Mouse (Mus musculus): ENCODE results near the gene Shpk.

The Shpk gene

DNA sequence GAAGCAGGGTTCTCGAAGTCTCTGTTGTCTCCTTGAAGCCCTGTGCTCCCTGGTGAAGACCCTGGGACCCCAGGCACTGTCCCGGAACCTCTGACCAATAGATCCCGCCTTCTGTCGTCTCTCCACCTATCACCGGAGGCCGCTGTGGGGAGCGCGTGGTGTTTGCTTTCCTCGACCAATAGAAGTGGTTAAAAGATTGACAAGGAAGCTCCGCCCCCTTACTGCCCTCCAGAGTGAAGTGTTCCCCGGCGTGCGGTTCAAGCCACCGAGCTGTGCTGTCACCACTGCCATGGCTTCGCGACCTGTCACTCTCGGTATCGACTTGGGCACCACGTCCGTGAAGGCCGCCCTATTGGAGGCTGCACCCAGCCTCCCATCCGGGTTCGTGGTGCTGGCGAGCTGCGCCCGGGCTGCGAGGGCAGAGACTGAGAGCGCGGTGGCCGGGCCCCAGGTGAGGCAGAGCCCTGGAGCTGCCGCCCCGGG lies at the start of gene Shpk:
Gene Shpk (plus strand): TSS at position 231 of the 483 bp plus-strand sequence.
- DNase-seq = peak; percentile 94

- DNase-seq = no peak
Observed at GRCm38 (mm10) chr11:73155071-73155470, 44.2 kb upstream of the Shpk start.

DNA sequence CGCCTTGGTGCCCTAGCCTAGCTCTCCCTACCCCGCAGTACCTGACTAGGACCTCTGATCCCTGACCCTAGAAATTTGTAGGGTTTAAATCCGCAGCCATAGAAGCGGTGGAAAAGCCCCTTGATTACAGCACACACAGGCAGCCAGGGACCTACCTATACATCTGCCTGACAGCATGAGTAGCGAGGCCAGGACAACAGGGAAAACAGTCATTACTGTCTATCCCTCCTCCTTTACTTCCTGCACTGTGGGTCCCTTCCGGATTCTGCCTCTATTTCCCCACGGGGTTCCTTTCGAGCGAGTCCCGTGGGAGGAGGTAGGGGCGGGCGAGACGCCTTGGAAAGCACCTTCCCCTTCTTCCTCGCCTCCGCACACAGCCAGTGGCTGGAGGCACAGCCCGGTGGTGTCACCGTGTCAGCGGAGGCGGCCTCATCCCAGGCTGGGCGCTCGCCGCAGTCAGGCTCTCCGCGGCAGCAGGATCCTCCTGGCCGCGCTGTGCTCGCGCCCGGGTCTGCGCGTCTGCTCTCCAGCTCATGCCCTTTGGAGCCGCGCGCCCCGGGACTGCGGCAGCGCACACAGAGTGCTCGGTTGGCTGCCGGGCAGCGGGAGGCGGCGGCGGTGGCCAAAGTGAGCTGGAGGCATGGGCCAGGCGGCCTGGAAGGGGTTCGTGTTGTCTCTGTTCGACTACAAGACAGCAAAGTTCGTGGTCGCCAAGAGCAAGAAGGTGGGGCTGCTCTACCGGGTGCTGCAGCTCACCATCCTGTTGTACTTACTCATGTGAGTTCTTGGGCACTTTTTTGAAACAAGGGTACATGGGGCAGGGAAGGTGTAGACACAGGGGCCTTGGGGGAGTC lies 39.1 kb upstream of the Shpk start, which contains the start of gene P2rx5:
Gene P2rx5 (plus strand): TSS at position 465 of the 854 bp plus-strand sequence.
- DNase-seq = peak; percentile 23

GRCm38 (mm10) chr11:73160811-73161200 lies 38.5 kb upstream of the Shpk start:
- no peak for DNase-seq

DNA sequence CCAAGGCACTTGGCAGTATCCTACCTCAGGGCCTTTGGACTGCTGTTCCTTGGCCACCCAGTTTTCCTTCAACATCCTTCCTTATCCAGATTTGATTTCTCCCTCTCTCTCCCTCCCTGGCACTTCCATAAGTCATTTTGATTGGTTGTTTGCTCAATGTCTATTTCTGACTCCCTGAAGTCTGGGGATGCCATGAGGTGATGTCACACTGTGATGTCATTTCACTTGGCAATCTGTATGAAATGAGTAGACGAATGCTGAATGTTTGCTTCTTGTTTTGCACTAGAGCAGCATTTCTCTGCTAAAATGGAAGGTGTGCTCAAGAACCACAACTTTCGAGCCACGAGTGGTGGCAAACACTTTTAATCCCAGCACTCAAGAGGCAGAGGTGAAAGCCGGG lies 37.6 kb upstream of the Shpk start:
- DNase-seq = no peak

- DNase-seq = no peak
Observed at GRCm38 (mm10) chr11:73162284-73162683, 37.0 kb upstream of the Shpk start.

- DNase-seq = no peak
Observed at GRCm38 (mm10) chr11:73168071-73168470, 31.2 kb upstream of the Shpk start.

- DNase-seq = no peak
Observed at GRCm38 (mm10) chr11:73168576-73168975, 30.7 kb upstream of the Shpk start.

GRCm38 (mm10) chr11:73169231-73169630 lies 30.0 kb upstream of the Shpk start:
- DNase-seq = peak; percentile 37

DNA sequence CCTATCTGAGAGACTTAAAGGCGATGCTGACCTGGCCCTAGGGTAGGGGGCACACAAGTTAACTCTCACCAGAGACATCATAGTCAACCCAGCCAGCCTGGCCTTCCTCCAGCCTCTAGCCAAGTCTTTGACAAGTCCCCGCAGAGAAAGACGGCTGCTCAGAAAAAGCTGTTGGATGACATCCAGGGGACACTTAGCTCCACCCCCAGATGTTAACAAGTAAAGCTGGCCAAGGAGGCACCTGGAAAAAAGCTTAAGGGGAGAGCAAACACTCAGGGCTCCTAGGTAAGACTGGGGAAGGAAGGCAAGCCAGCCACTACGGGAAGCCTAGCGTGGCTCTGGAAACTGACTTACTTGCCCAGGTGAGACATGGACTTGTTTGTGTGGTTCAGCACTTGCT lies 27.1 kb upstream of the Shpk start:
- DNase-seq = no peak

GRCm38 (mm10) chr11:73175612-73176011 lies 23.6 kb upstream of the Shpk start:
- DNase-seq = no peak

- DNase-seq = no peak
Observed at GRCm38 (mm10) chr11:73176186-73176585, 23.1 kb upstream of the Shpk start.

DNA sequence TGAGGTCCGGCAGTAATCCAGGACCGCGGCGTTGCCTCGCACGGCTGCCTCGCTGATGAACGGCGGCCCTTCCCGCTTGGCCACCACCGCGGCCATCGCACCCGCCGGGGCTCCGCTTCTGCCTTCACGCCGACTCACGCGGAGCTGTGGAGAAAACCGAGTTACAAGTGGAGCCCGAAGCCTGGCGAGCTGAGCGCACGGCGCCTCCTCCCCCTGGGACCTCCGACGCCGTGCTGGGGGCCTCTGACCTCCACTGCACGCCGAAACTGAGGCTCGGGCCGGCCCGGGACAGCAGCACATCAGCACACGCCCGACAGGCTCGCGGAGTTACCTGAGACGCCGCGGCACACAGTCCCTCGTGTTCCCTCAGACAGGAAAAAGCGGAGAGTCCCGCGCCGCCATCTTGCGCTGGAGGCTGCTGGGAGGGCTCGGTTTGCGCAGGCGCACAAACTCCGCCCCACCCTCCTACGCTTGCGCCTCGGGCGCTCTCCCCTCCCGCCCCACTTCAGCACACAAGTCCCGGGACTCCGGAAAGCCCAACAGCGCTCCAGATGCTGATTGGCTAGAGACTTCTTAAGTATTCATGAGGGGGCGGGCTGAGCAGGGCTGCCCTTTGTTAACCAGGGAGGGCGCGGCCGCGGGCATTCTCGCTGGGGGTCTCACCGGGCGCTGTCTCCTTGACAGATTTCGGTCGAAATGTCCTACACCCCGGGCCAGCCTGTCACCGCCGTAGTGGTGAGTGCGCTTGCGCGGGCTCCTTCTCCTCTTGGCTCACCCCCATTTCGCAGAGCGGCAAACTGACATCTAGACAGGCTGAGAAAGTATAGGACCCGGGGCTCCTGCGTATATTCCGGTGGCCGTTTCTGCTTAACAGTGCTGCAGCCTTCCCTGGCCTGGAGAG lies 22.4 kb upstream of the Shpk start, which contains the start of the genes Emc6 and Tax1bp3:
Gene Emc6 (minus strand): TSS at position 430 of the 901 bp plus-strand sequence.
Gene Tax1bp3 (plus strand): TSS at position 476 of the 901 bp plus-strand sequence.
- DNase-seq = peak; percentile 94

- no peak for DNase-seq
Observed at GRCm38 (mm10) chr11:73177509-73177875, 21.8 kb upstream of the Shpk start.

DNA sequence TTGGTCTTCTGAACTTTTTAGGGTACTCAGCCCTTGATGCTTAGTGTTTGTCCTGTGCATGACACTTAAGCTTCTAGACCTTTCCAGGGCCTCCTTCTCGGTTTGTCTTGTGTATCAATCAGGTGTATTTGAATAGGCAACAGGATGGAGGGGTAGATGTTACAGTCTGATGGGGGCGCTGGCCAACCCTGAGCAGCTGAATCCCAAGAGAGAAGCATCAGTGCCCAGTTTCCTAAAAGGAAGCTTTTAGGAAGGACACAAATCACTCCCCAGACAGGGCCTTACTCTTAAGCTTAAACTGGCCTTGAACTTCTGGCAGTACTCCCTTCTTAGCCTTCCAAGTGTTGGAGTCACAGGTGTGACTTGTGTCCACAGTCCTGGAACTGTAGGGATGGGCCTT lies 21.4 kb upstream of the Shpk start:
- no peak for DNase-seq

DNA sequence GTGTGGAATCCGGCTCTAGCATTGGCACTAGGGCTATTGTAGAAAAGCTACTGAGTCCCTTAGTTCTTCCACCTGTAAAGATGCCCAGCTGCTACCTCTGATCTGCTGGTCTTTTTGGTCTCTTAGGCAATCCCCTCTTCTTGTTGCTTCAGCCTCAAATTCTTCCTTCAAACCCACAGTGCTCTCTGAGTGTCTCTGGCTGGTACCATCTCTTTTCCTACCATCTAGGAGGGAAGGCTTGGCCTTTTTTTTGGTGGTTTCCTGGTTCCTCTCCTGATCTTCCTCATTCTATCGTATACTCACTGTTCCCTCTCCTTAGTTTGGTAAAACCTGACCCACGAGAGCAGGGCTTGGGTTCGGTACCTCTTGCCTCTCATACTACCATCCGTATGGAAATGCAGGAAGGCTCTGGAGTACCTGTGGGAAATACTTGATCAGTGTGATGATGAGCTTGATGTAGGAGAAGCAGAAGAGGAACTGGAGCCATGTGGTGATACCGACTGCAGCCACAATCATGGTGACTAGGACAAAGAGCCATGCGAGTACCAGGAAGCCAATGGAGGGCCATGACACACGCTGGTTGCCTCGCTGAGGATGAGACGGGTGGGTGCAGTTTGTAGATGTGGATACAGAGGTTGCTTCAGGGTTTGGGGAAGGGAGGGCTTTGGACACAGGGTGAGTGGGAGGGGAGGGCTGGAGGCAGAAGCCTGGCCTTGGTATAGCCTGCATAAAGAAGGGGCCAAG lies 13.2 kb upstream of the Shpk start:
- no peak for DNase-seq

GRCm38 (mm10) chr11:73187231-73187630 lies 12.0 kb upstream of the Shpk start:
- DNase-seq = no peak

GRCm38 (mm10) chr11:73193047-73193446 lies 6.2 kb upstream of the Shpk start:
- DNase-seq = no peak

DNA sequence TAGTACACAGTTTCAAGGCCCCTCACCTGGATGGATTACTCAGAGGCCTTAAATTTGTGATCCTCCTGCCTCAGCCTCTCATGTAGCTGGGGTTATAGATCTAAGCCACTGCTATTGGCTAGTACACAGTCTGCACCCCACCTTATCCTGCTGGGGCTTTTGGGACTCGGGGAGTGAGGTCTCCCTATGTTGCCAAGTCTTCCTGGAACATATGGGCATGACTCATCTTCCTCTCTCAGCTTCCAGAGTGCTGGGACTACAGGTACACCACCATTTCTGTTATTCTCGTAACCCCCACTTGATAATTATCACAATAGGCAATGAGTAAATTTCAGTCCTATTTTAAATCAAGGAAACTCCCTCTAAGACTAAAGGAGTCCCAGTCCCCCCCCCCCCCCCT lies 4.8 kb upstream of the Shpk start:
- no peak for DNase-seq

- no peak for DNase-seq
Observed at GRCm38 (mm10) chr11:73198190-73198589, 1.1 kb upstream of the Shpk start.

- peak; percentile 89 for DNase-seq
Observed at GRCm38 (mm10) chr11:73198603-73199229, 544 bp upstream of the Shpk start, which contains the start of gene Ctns. Gene Ctns (minus strand): TSS chr11:73199042.

DNA sequence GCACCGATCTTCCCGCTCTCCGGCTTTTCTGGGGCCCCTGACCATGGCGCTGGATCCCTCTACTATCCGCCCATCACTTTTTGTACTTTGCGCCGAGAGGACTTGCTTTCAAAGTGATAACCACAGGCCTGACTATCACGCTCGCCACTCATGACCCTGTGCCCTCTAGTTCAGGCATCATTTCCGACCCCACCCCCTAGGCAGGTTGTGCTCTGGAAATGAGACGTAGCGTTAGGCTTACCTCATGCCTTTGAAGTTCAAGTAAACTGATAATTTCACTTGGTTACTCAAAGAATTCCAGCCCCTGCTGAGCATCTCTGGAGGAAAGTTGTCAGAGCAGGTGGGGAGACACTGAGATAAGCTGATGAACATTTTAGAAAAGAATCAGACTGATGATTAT lies 619 bp downstream of the Shpk start:
- no peak for DNase-seq

Data from right cerebral cortex, postnatal 25 days (tissue).